Mouse (Mus musculus) ES-E14 (cell line): ENCODE results near the gene Ccdc57. TPM values are rescaled to one million over a fixed set of nuclear protein-coding genes. Genes with fewer than 3 reads are reported as not detected.
"Not testable (repeated sequence)": the region's sequence is repeated elsewhere in the genome, so short reads cannot be mapped to it uniquely, and the experiment has no call there.

Experiments used
- DNase-seq: peaks from one replicate; pipeline ENCODE4 v3.0.0-alpha.2; 2013; ENCODE audit warnings: low read depth, low spot score
- H3K27ac ChIP-seq: 2 replicates; pipeline ENCODE4 v1.5.1; 2012; ENCODE audit warnings: low read depth, mild to moderate bottlenecking, low read length, moderate library complexity, mixed read lengths; ENCODE audit not compliant: poor library complexity, insufficient read depth, severe bottlenecking
- H3K36me3 ChIP-seq: 2 replicates; pipeline ENCODE4 v1.6.1; 2012; ENCODE audit warnings: mild to moderate bottlenecking, low read length, moderate library complexity, mixed read lengths; ENCODE audit not compliant: control insufficient read depth, poor library complexity, insufficient read depth, severe bottlenecking
- H3K4me1 ChIP-seq, 2 experiments: fragments of 150-350 bp in 1 of 2; sonication (generic) in 1 of 2; 2 replicates each; pipeline ENCODE4 v1.6.1; 2012; ENCODE audit warnings: low read length in 2 of 2, mild to moderate bottlenecking in 1 of 2, mixed read lengths in 1 of 2; ENCODE audit not compliant: control insufficient read depth in 2 of 2, insufficient read depth in 2 of 2, poor library complexity in 1 of 2
- H3K4me3 ChIP-seq, 2 experiments: fragments of 150-350 bp in 1 of 2; sonication (generic) in 1 of 2; 2 replicates each; pipeline ENCODE4 v1.5.1; 2012; ENCODE audit warnings: low read length in 2 of 2, low read depth in 1 of 2, mild to moderate bottlenecking in 1 of 2, mixed read lengths in 1 of 2; ENCODE audit not compliant: insufficient read depth in 1 of 2, poor library complexity in 1 of 2, severe bottlenecking in 1 of 2
- H3K9ac ChIP-seq: 2 replicates; pipeline ENCODE4 v1.6.1; 2012; ENCODE audit warnings: low read depth, mild to moderate bottlenecking, low read length, mixed read lengths; ENCODE audit not compliant: poor library complexity, insufficient read depth, severe bottlenecking
- H3K9me3 ChIP-seq: fragments of 150-350 bp; sonication (generic); 2 replicates; pipeline ENCODE4 v1.6.1; 2012; ENCODE audit warnings: low read depth, mild to moderate bottlenecking, low read length; ENCODE audit not compliant: control insufficient read depth, insufficient read depth
- CHD2 ChIP-seq: IDR thresholded peaks from 2 replicates; pipeline ENCODE4 v1.6.1; 2014; ENCODE audit warnings: mild to moderate bottlenecking, low read depth, low read length, inconsistent platforms
- HCFC1 ChIP-seq: IDR thresholded peaks from 2 replicates; pipeline ENCODE4 v1.6.1; 2012; ENCODE audit warnings: low read length, inconsistent platforms, borderline replicate concordance; ENCODE audit not compliant: insufficient read depth
- MAFK ChIP-seq: IDR thresholded peaks from 2 replicates; pipeline ENCODE4 v1.6.1; 2014; ENCODE audit warnings: mild to moderate bottlenecking, low read depth, low read length, inconsistent platforms; ENCODE audit not compliant: insufficient read depth
- ZC3H11A ChIP-seq: IDR thresholded peaks from 2 replicates; pipeline ENCODE4 v1.6.1; 2012; ENCODE audit warnings: low read depth, mild to moderate bottlenecking, inconsistent platforms, low read length, borderline replicate concordance
- ZNF384 ChIP-seq: IDR thresholded peaks from 2 replicates; pipeline ENCODE4 v1.6.1; 2012; ENCODE audit warnings: low read depth, low read length, inconsistent platforms
- in situ Hi-C, 2 experiments: fragments of 600-800 bp; cut with MboI; formaldehyde crosslinking; loops; one replicate each; pipeline ENCODE4 v1.15.1; 2025; ENCODE audit warnings: low sequenced_read_pairs in 2 of 2, inconsistent platforms in 1 of 2; ENCODE audit not compliant: unreplicated experiment in 2 of 2
- total RNA-seq: library from RNA; depleted of rRNA; stranded (reverse); fragments of 300-350 nt; gene quantifications from 2 replicates; pipeline ENCODE4 v1.2.3, GENCODE M21; 2012

The Ccdc57 gene
- total RNA-seq, 1 experiment: 1.8 TPM

GRCm38 (mm10) chr11:120850331-120851030 is 82.2 kb downstream of the Ccdc57 start:
- no peaks in the 10 kb centered on the region for H3K9me3 ChIP-seq
- TF ChIP-seq CHD2: no peak
- TF ChIP-seq HCFC1: no peak
- TF ChIP-seq ZNF384: no peak
- in situ Hi-C loops: no loop called here

GRCm38 (mm10) chr11:120846725-120847475 is 85.8 kb downstream of the Ccdc57 start:
- Histone ChIP-seq H3K36me3 (no peaks in the 10 kb centered on the region), H3K9ac (no peak overlapping the region), H3K4me3 (no peak overlapping the region), H3K9me3 (no peaks in the 10 kb centered on the region), H3K27ac (no peak overlapping the region), H3K4me1 (peaks cover 2 to 16% of the 10 kb centered on the region in 2 experiments; a peak in 2 of 4 replicates)
- TF ChIP-seq ZC3H11A (no peak), ZNF384 (no peak), MAFK (no peak), CHD2 (no peak), HCFC1 (no peak)
- DNase-seq: no peak
- in situ Hi-C loops: no loop called here

More at GRCm38 (mm10) chr11:120850331-120851030, 82.2 kb downstream of the Ccdc57 start:
- Histone ChIP-seq H3K4me1 (peaks cover 2 to 31% of the 10 kb centered on the region in 2 experiments; a peak in 2 of 4 replicates), H3K27ac (peak overlapping the region; percentile 80; the same call in 1 of the 2 replicates), H3K36me3 (no peaks in the 10 kb centered on the region), H3K9ac (no peak overlapping the region), H3K4me3 (no peak overlapping the region)
- DNase-seq: no peak

GRCm38 (mm10) chr11:120844329-120844728 is 88.3 kb downstream of the Ccdc57 start:
- DNase-seq: no peak
- Histone ChIP-seq H3K36me3 (no peaks in the 10 kb centered on the region), H3K9ac (no peak overlapping the region), H3K4me1 (no peaks in the 10 kb centered on the region), H3K27ac (no peak overlapping the region), H3K9me3 (no peaks in the 10 kb centered on the region), H3K4me3 (no peak overlapping the region)
- TF ChIP-seq MAFK (no peak), HCFC1 (no peak), CHD2 (no peak), ZC3H11A (no peak), ZNF384 (no peak)
- in situ Hi-C loops: no loop called here

GRCm38 (mm10) chr11:120833555-120834280 is 99.0 kb downstream of the Ccdc57 start:
- in situ Hi-C loops: no loop called here
- no peaks in the 10 kb centered on the region for H3K36me3 ChIP-seq
- no peak overlapping the region for H3K27ac ChIP-seq
- no peaks in the 10 kb centered on the region; a peak in 1 of 4 replicates for H3K4me1 ChIP-seq
- no peak for DNase-seq
- TF ChIP-seq MAFK (no peak), ZNF384 (no peak), ZC3H11A (no peak), HCFC1 (no peak), CHD2 (no peak)
- H3K4me3 ChIP-seq: no peak overlapping the region
- H3K9ac ChIP-seq: no peak overlapping the region
- H3K9me3 ChIP-seq: no peaks in the 10 kb centered on the region

- DNase-seq, H3K9ac ChIP-seq, H3K4me3 ChIP-seq, H3K4me1 ChIP-seq, H3K9me3 ChIP-seq, H3K27ac ChIP-seq, H3K36me3 ChIP-seq, in situ Hi-C loops: not testable (repeated sequence)
These were observed 99.7 kb downstream of the Ccdc57 start for GRCm38 (mm10) chr11:120832962-120833361.
